Mouse (Mus musculus) large intestine, adult 2 months (tissue): Measurements from ENCODE around the gene Phpt1. TPM values are rescaled to one million over a fixed set of nuclear protein-coding genes. Genes with fewer than 3 reads are reported as not detected.
"Not testable (repeated sequence)": the region's sequence is repeated elsewhere in the genome, so short reads cannot be mapped to it uniquely, and the experiment has no call there.

Experiments used
- DNase-seq: peaks from one replicate; pipeline ENCODE4 v3.0.0-alpha.2; 2012; ENCODE audit warnings: low read depth, low spot score
- WGBS: fragments of 180-500 bp; shearing (Covaris S2); methylation state at CpG from one replicate; pipeline ENCODE4 v1.1.7; 2018; 5-methylcytosine and 5-hydroxymethylcytosine counted together
- polyA plus RNA-seq: library from polyadenylated mRNA; depleted of rRNA; stranded (reverse); fragments of >200 nt; gene quantifications from 2 replicates; pipeline ENCODE4 v1.2.3, GENCODE M21; 2012

Phpt1 gene
- polyA plus RNA-seq, 1 experiment, result 44.6 TPM

- 53% methylated on average over 6 of the region's 6 CpGs for WGBS
Measured at GRCm38 (mm10) chr2:25568473-25569019, 6.5 kb downstream of the Phpt1 start.

DNA sequence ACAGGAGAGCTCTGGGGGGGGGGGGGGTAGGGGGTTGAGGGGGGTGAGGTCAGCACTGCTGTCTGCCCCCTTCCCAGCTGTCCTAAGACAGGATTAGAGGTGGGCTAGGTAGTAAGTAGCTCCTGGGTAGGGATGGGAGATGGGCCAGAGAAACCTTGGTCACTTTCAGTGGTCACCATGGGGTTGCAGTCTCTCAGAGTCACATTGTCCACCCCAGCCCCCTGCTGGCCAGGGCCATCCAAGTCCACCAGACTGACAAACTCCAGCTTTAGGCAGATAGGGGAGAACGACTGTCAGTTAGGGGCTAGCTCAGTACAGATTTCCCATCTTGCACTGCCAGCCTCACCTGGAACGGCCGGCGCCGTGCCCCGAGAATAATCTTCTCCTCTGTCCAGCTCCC, 8.5 kb downstream of the Phpt1 start:
- no peak for DNase-seq

More at GRCm38 (mm10) chr2:25568473-25569019, 6.5 kb downstream of the Phpt1 start:
- DNase-seq, result no peak

GRCm38 (mm10) chr2:25565741-25566140, 9.3 kb downstream of the Phpt1 start:
- WGBS, result 94% methylated on average over 8 of the region's 8 CpGs
- DNase-seq, result no peak

More for the DNA sequence above, 8.5 kb downstream of the Phpt1 start:
- 84% methylated on average over 6 of the region's 6 CpGs for WGBS

DNA sequence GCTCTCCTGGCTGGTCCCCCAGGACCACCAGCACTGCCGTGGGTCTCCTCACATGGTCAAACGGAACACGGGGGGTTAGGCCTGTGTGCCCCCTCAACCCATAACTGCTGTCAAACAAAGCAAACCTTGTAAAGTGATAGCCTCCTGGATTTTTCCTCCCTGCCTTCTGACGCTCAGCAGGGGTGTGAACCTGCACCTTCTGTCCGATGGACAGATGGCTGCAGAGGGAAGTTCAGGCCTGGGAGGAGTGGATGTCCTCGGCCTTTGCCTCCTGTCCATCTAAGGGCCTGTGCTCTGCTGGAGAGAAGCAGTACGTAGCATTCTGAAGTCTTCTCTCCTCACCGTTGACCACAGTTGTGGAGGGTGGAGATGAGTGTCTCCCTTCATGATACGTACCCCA, 13.1 kb downstream of the Phpt1 start:
- no peak for DNase-seq
- WGBS, result 78% methylated on average over 9 of the region's 9 CpGs

DNA sequence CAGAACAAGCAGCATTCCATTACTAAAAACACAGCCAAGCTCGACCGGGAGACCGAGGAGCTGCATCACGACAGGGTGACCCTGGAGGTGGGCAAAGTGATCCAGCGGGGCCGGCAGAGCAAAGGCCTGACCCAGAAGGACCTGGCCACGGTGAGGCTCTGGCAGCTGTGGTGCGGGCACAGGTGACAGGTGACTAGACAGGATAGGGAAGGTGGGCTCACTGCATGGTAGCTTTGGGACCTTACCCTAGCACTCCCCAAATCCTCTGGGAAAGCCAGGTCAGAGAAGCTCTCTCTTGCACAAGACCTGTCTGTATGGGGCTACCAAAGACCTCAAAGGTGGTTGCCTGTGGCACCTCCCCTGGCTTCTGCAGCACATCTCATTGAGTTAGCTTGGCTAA, 14.5 kb downstream of the Phpt1 start:
- 88% methylated on average over 8 of the region's 8 CpGs for WGBS
- no peak for DNase-seq

- WGBS, result 42% methylated on average over 6 of the region's 6 CpGs
Measured at GRCm38 (mm10) chr2:25558774-25559173, 16.2 kb downstream of the Phpt1 start.

DNA sequence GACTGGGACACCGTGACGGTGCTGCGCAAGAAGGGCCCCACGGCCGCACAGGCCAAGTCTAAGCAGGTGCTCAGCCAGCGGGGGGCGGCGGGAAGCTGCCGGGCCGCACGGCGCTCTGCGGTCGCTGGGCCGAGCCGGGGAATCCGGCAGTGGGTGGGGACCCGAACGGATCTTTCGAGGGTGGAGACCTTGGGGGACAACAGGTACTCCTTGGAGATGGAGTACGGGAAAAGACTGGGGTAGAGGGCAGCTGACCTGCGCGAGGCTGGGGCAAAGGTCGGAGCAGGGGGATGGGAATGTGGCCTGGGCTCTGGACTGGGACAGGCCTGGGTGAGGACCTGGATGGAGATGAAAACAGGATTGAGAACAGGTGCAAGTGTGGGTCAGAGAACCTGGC, 17.1 kb downstream of the Phpt1 start:
- under 1% methylated on average over 24 of the region's 24 CpGs for WGBS
- no peak for DNase-seq

More at GRCm38 (mm10) chr2:25558774-25559173, 16.2 kb downstream of the Phpt1 start:
- DNase-seq, result no peak

DNA sequence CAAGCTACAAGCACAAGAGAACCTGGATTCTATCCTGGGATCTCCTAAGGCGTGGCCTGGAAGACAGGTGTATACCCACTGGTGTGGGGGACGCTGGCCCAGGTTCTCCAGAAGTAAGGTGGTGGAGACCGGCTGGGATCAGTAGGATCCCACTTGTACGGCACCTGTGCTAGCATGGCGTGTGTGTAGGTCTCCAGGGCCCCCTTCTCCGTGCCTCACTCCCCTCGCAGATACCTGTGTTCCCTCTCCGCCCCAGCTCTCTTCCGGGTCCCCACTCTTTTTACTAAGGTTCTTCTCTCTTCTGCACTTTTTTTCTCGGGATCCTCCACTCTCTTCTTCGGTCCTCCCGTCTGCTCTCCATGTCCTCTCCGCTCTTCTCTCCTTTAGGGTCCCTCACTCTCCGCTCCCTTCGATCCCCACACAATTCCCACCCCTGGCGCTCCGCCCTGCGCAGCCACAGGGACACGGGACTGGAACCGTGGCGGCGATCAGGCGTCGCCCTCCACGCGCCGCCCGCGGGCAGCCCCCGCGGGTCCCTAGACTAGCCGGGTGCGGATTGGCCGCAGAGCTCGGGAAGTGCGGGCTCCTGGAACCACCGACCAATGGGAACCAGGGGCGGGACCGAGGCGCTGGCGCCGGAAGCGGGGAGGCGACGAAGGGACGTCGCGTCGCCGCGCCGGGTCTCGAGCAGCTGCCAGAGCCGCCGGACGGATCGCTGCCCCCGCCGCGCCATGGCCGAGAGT, 17.6 kb downstream of the Phpt1 start, which contains the start of gene Edf1:
TSS of gene Edf1 (plus strand) at position 627 of the 743 bp plus-strand sequence.
- peak; percentile 86 for DNase-seq
- WGBS, result under 1% methylated on average over 61 of the region's 61 CpGs

GRCm38 (mm10) chr2:25556296-25556695, 18.7 kb downstream of the Phpt1 start:
- 59% methylated on average over 1 of the region's 1 CpGs for WGBS
- DNase-seq, result no peak

DNA sequence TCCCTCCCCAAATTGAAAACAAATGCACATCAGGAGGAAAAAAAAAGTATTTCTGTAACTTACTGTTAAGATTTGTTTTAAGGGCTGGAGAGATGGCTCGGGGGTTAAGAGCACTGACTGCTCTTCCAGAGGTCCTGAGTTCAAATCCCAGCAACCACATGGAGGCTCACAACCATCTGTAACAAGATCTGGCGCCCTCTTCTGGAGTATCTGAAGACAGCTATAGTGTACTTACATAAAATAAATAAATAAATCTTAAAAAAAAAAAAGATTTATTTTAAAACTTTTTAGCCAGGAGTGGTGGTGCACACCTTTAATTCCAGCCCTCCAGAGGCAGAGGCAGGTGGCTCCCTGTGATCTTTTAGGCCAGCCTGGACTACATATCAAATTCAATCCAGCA, 19.5 kb downstream of the Phpt1 start:
- 59% methylated on average over 2 of the region's 2 CpGs for WGBS

GRCm38 (mm10) chr2:25553171-25553786, 21.7 kb downstream of the Phpt1 start:
- DNase-seq, result not testable (repeated sequence)
- 84% methylated on average over 4 of the region's 4 CpGs for whole genome bisulfite sequencing

More for the DNA sequence above, 19.5 kb downstream of the Phpt1 start:
- DNase-seq, result not testable (repeated sequence)

DNA sequence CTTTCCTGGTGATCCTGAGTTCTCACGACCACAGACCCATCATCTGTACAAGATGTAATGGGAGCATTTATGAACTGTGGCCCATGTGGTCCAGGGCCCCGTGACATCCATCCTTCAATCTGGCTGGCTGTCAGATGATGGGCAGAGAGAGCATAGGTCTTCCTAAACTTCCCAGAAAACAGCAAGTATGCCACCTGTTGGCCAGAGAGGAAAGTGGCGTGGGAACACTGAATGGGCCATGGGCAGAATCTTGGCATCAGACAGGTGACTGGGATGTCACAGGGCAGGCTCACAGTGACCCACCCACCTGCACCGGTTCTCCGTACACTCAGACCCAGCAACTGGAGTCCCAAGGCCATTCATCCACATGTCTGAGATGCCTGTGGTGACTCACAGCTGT, 23.8 kb downstream of the Phpt1 start:
- WGBS, result 18% methylated on average over 5 of the region's 5 CpGs
- no peak for DNase-seq

GRCm38 (mm10) chr2:25549021-25549991, 25.7 kb downstream of the Phpt1 start:
- DNase-seq, result no peak
- WGBS, result 46% methylated on average over 9 of the region's 9 CpGs

GRCm38 (mm10) chr2:25546811-25547491, 28.1 kb downstream of the Phpt1 start, which contains the start of gene Traf2:
Gene Traf2, minus strand, starts transcription at chr2:25546940.
- 3% methylated on average over 48 of the region's 48 CpGs for WGBS
- peak; percentile 92 for DNase-seq

GRCm38 (mm10) chr2:25545996-25546810, 28.8 kb downstream of the Phpt1 start:
- 4% methylated on average over 43 of the region's 43 CpGs for WGBS
- DNase-seq, result no peak

- no peak for DNase-seq
- 68% methylated on average over 10 of the region's 10 CpGs for WGBS
Measured at GRCm38 (mm10) chr2:25541644-25542367, 33.2 kb downstream of the Phpt1 start.

- WGBS, result 86% methylated on average over 4 of the region's 4 CpGs
- no peak for DNase-seq
Measured at GRCm38 (mm10) chr2:25540541-25540948, 34.5 kb downstream of the Phpt1 start.
